Mouse (Mus musculus): ENCODE results near the gene B230118H07Rik. TPM values are rescaled to one million over a fixed set of nuclear protein-coding genes. Genes with fewer than 3 reads are reported as not detected.
"Not testable (repeated sequence)": the region's sequence is repeated elsewhere in the genome, so short reads cannot be mapped to it uniquely, and the experiment has no call there.

B230118H07Rik gene
- polyA plus RNA-seq, 1 experiment: 164 TPM

GRCm38 (mm10) chr2:101536887-101537286, 112.4 kb downstream of the B230118H07Rik start:
- H3K4me3 ChIP-seq (ENCODE audit: insufficient read depth, low read depth, low read length); H3K4me1 ChIP-seq (ENCODE audit: control insufficient read depth, insufficient read depth, insufficient read length, low read length); H3K27ac ChIP-seq (replicated peaks; ENCODE audit: low read depth, low read length): not testable (repeated sequence)

- no peak overlapping the region for H3K27ac ChIP-seq (replicated peaks; ENCODE audit: low read depth, low read length)
- H3K4me3 ChIP-seq (ENCODE audit: insufficient read depth, low read depth, low read length): no peak overlapping the region
- no peaks in the 10 kb centered on the region for H3K4me1 ChIP-seq (ENCODE audit: control insufficient read depth, insufficient read depth, insufficient read length, low read length)
These were observed 115.6 kb downstream of the B230118H07Rik start for GRCm38 (mm10) chr2:101533741-101534140.

- no peak overlapping the region for H3K4me3 ChIP-seq (ENCODE audit: insufficient read depth, low read depth, low read length)
- H3K4me1 ChIP-seq (ENCODE audit: control insufficient read depth, insufficient read depth, insufficient read length, low read length): no peaks in the 10 kb centered on the region
- no peak overlapping the region for H3K27ac ChIP-seq (replicated peaks; ENCODE audit: low read depth, low read length)
These were observed 123.6 kb downstream of the B230118H07Rik start for GRCm38 (mm10) chr2:101525503-101526381.

GRCm38 (mm10) chr2:101525091-101525490, 124.2 kb downstream of the B230118H07Rik start:
- no peak overlapping the region for H3K4me3 ChIP-seq (ENCODE audit: insufficient read depth, low read depth, low read length)
- no peaks in the 10 kb centered on the region for H3K4me1 ChIP-seq (ENCODE audit: control insufficient read depth, insufficient read depth, insufficient read length, low read length)
- H3K27ac ChIP-seq (replicated peaks; ENCODE audit: low read depth, low read length): no peak overlapping the region

GRCm38 (mm10) chr2:101520503-101520902, 128.8 kb downstream of the B230118H07Rik start:
- Histone ChIP-seq H3K4me1 (ENCODE audit: control insufficient read depth, insufficient read depth, insufficient read length, low read length) (no peaks in the 10 kb centered on the region), H3K27ac (replicated peaks; ENCODE audit: low read depth, low read length) (no peak overlapping the region), H3K4me3 (ENCODE audit: insufficient read depth, low read depth, low read length) (no peak overlapping the region)

- no peak overlapping the region for H3K27ac ChIP-seq (replicated peaks; ENCODE audit: low read depth, low read length)
- no peaks in the 10 kb centered on the region for H3K4me1 ChIP-seq (ENCODE audit: control insufficient read depth, insufficient read depth, insufficient read length, low read length)
- H3K4me3 ChIP-seq (ENCODE audit: insufficient read depth, low read depth, low read length): no peak overlapping the region
These were observed 129.4 kb downstream of the B230118H07Rik start for GRCm38 (mm10) chr2:101519928-101520327.

Other genes starting within 250 kb of the B230118H07Rik start
- not detected in 2 replicates for gene Rag2, start 24.8 kb downstream of the B230118H07Rik start, polyA plus RNA-seq (2012; ENCODE audit: insufficient read depth, insufficient read length, missing spikeins)
- not detected in 2 replicates for gene Rag1, start within 50 bp of the B230118H07Rik start, polyA plus RNA-seq (2012; ENCODE audit: insufficient read depth, insufficient read length, missing spikeins)
- gene Traf6, start 28.9 kb upstream of the B230118H07Rik start, polyA plus RNA-seq (2012; ENCODE audit: insufficient read depth, insufficient read length, missing spikeins): 6.2 and 7.1 TPM in 2 replicates
- 1.2 and 1.7 TPM in 2 replicates for gene Prr5l, start 233.5 kb upstream of the B230118H07Rik start, polyA plus RNA-seq (2012; ENCODE audit: insufficient read depth, insufficient read length, missing spikeins)
- gene Commd9, start 236.7 kb upstream of the B230118H07Rik start, polyA plus RNA-seq (2012; ENCODE audit: insufficient read depth, insufficient read length, missing spikeins): 33.1 and 39.2 TPM in 2 replicates

Measured in brown adipose tissue, adult 24 weeks (tissue).